Mouse (Mus musculus) lung, embryonic 14.5 days (tissue): ENCODE results near the gene Ptrh2. TPM values are rescaled to one million over a fixed set of nuclear protein-coding genes. Genes with fewer than 3 reads are reported as not detected.

Source experiments
- ATAC-seq: fragments of 200-750 bp; cut with Nextera tagmentation; 2 replicates; pipeline ENCODE4 v1.8.0; 2017; ENCODE audit warnings: mild to moderate bottlenecking, moderate TSS enrichment, moderate library complexity; ENCODE audit not compliant: insufficient read depth
- DNase-seq: peaks from one replicate; pipeline ENCODE4 v3.0.0-alpha.2; 2015
- H3K27ac ChIP-seq: fragments of 300-500 bp; sonication (generic); 2 replicates; pipeline ENCODE4 v1.5.1; 2014; ENCODE audit warnings: low read depth, mild to moderate bottlenecking, moderate library complexity
- H3K27me3 ChIP-seq: fragments of 300-500 bp; sonication (generic); 2 replicates; pipeline ENCODE4 v1.6.1; 2014; ENCODE audit warnings: low read length, control low read depth; ENCODE audit not compliant: insufficient read depth
- H3K36me3 ChIP-seq: fragments of 300-500 bp; sonication (generic); 2 replicates; pipeline ENCODE4 v1.6.1; 2014; ENCODE audit warnings: control low read depth; ENCODE audit not compliant: insufficient read depth
- H3K4me1 ChIP-seq: fragments of 300-500 bp; sonication (generic); 2 replicates; pipeline ENCODE4 v1.6.1; 2014; ENCODE audit warnings: antibody characterized with exemption, control low read depth; ENCODE audit not compliant: insufficient read depth
- H3K4me2 ChIP-seq: fragments of 300-500 bp; sonication (generic); 2 replicates; pipeline ENCODE4 v1.6.1; 2014; ENCODE audit warnings: mild to moderate bottlenecking
- H3K4me3 ChIP-seq: fragments of 300-500 bp; sonication (generic); 2 replicates; pipeline ENCODE4 v1.5.1; 2014; ENCODE audit warnings: low read depth, low read length
- H3K9ac ChIP-seq: fragments of 300-500 bp; sonication (generic); 2 replicates; pipeline ENCODE4 v1.6.1; 2014
- H3K9me3 ChIP-seq: fragments of 300-500 bp; sonication (generic); 2 replicates; pipeline ENCODE4 v1.6.1; 2016; ENCODE audit warnings: low read depth, low read length, control low read depth
- CTCF ChIP-seq: IDR thresholded peaks from 2 replicates; pipeline ENCODE4 v1.5.1; 2016; ENCODE audit warnings: antibody characterized with exemption, low read depth
- WGBS: fragments of 180-500 bp; shearing (Covaris S2); extraction: QIAGEN DNeasy Blood & Tissue Kit; methylation state at CpG from one replicate; pipeline ENCODE4 v1.1.7; 2014; 5-methylcytosine and 5-hydroxymethylcytosine counted together
- polyA plus RNA-seq: library from polyadenylated mRNA; unstranded; fragments of >200 nt; fragmentation: Nextera tagmentation; extraction: Ambion mirVana; gene quantifications from 2 replicates; pipeline ENCODE4 v1.2.1, GENCODE M21; 2014

The Ptrh2 gene
- polyA plus RNA-seq, 1 experiment from 2014 or later, result 36.8 TPM

DNA sequence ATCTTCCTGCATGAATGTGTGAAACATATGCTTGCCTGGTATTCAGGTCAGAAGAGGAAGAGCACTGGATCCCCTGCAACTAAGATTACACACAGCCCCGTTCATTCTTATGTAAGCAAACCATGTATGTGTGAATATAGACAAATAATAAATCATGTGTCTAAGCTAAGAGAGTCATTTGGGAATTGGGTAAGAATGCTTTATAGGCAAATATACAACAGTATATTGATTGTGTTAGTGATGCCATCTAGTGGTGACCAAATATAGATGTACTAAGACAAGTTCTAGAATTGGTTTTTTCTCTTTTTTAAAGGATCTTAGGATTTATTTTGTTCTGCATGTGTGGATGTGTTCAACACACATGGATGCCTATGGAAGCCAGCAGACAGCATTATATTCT, 28.1 kb upstream of the Ptrh2 start:
- peak; percentile 80 for DNase-seq
- peak; percentile 61 for TF ChIP-seq CTCF
- ATAC-seq, result no peak

GRCm38 (mm10) chr11:86656849-86657567, 26.8 kb upstream of the Ptrh2 start:
- ATAC-seq (no peak), DNase-seq (no peak)
- Histone ChIP-seq H3K36me3 (peaks cover 28% of the 10 kb centered on the region), H3K4me1 (no peaks in the 10 kb centered on the region), H3K27ac (no peak overlapping the region), H3K27me3 (no peaks in the 10 kb centered on the region), H3K4me2 (no peak overlapping the region), H3K4me3 (no peak overlapping the region), H3K9me3 (no peaks in the 10 kb centered on the region), H3K9ac (no peak overlapping the region)
- 79% methylated on average over 4 of the region's 4 CpGs for WGBS
- no peak for TF ChIP-seq CTCF

More for the DNA sequence above, 28.1 kb upstream of the Ptrh2 start:
- Histone ChIP-seq H3K4me3 (no peak overlapping the region), H3K9ac (no peak overlapping the region), H3K27ac (no peak overlapping the region), H3K36me3 (peaks cover 15% of the 10 kb centered on the region), H3K27me3 (no peaks in the 10 kb centered on the region), H3K4me1 (no peaks in the 10 kb centered on the region), H3K9me3 (no peaks in the 10 kb centered on the region), H3K4me2 (no peak overlapping the region)
- 16% methylated on average over 1 of the region's 1 CpGs for WGBS

DNA sequence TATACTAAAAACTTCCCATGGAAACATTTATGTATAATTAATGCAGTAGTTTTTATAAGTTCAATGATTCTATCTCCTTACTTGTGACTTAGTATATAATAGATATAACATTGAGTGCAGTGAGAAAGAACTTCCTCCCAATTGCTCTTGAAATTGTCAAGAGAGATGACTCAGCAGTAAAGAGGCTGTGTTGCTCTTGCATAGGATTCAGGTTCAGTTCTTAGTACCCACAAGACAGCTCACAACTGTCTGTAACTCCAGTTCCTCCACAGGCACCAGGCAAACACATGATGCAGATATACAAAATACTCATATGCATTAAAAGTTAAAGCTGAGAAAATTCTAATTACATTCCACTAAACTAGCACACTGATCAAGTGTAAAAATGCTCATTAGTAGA, 25.9 kb upstream of the Ptrh2 start:
- no peak for TF ChIP-seq CTCF
- Histone ChIP-seq H3K4me3 (no peak overlapping the region), H3K4me2 (no peak overlapping the region), H3K27ac (no peak overlapping the region), H3K9me3 (no peaks in the 10 kb centered on the region), H3K36me3 (peaks cover 34% of the 10 kb centered on the region), H3K9ac (no peak overlapping the region), H3K4me1 (no peaks in the 10 kb centered on the region), H3K27me3 (no peaks in the 10 kb centered on the region)
- DNase-seq (no peak), ATAC-seq (no peak)

DNA sequence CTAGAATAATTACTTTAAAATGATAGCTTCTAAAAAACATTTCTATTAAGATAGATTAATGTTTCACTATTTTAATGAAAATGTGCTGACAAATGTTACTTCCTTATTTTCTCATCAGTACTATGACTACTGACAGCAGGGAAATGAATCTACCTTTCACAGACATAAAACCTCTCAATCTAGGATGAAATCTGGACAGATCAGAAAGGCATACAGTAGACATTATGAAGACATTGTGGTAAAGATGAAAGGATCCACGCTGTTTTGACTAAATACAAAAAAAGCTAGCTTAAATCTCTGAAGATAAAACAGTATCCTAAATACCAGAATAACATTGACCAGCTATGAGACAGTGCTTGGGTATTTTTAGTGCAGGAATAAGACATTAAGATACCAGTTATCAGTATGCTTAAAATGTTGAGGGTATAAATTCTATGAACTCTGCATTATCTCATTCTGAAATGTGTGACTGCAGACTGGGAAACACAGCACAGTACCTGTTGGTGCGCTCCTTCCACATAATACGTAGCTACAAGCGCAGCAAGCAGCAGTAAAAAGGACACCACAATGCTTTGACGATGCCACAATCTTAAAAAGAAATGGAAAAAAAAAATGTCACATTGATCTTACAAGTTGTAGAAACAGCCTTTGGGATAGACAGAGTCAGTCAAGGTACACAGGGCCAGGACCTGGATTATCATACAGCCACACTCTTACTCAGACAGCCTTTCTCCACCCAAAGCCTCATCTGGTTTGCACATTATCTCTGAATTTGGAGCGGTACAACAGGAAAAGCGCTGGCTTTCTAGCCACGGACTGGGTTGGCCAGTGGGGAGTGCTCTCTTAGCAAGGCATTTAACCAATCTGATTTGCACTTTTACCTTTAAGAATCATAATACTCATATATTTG, 20.5 kb upstream of the Ptrh2 start:
- WGBS, result 90% methylated on average over 8 of the region's 8 CpGs
- TF ChIP-seq CTCF, result no peak
- ATAC-seq (no peak), DNase-seq (no peak)
- H3K9ac ChIP-seq, result no peak overlapping the region
- H3K4me2 ChIP-seq, result no peak overlapping the region
- peaks cover 57% of the 10 kb centered on the region for H3K36me3 ChIP-seq
- H3K27me3 ChIP-seq, result no peaks in the 10 kb centered on the region
- H3K27ac ChIP-seq, result no peak overlapping the region
- H3K4me3 ChIP-seq, result no peak overlapping the region
- no peaks in the 10 kb centered on the region for H3K4me1 ChIP-seq
- H3K9me3 ChIP-seq, result no peaks in the 10 kb centered on the region

GRCm38 (mm10) chr11:86663977-86664376, 19.8 kb upstream of the Ptrh2 start:
- DNase-seq (no peak), ATAC-seq (no peak)
- H3K4me3 ChIP-seq, result no peak overlapping the region
- no peak overlapping the region for H3K27ac ChIP-seq
- H3K27me3 ChIP-seq, result no peaks in the 10 kb centered on the region
- H3K9me3 ChIP-seq, result no peaks in the 10 kb centered on the region
- peaks cover 51% of the 10 kb centered on the region for H3K36me3 ChIP-seq
- no peak overlapping the region for H3K4me2 ChIP-seq
- H3K9ac ChIP-seq, result no peak overlapping the region
- H3K4me1 ChIP-seq, result no peaks in the 10 kb centered on the region
- TF ChIP-seq CTCF, result no peak

- no peak overlapping the region for H3K4me2 ChIP-seq
Observed at GRCm38 (mm10) chr11:86664406-86664805, 19.4 kb upstream of the Ptrh2 start.

DNA sequence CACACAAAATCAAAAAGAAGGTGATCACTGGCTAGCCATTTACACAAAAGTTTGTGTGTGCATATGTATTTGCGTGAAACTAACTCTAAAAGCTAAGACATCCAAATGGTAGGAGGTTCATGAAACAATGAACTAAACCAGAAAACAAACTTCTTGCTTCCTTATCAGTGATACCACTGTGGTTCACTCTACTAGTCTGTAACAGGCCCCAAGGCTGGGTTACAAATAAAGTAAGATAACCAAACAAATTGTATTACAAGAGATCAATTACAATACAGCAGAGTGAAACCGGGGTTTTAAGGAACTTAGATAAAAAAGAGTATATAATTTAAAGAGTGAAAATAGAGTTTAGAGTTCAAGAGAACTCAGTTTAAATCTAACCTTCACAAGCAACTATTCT, 16.2 kb upstream of the Ptrh2 start:
- Histone ChIP-seq H3K27ac (no peak overlapping the region), H3K4me1 (no peaks in the 10 kb centered on the region), H3K27me3 (no peaks in the 10 kb centered on the region), H3K4me3 (no peak overlapping the region), H3K36me3 (peaks cover 25% of the 10 kb centered on the region), H3K4me2 (no peak overlapping the region), H3K9ac (no peak overlapping the region), H3K9me3 (no peaks in the 10 kb centered on the region)
- 81% methylated on average over 2 of the region's 2 CpGs for WGBS
- no peak for TF ChIP-seq CTCF
- DNase-seq (no peak), ATAC-seq (no peak)

More at GRCm38 (mm10) chr11:86664406-86664805, 19.4 kb upstream of the Ptrh2 start:
- no peak for DNase-seq
- WGBS, result 83% methylated on average over 3 of the region's 3 CpGs
- no peak for ATAC-seq
- Histone ChIP-seq H3K27ac (no peak overlapping the region), H3K4me3 (no peak overlapping the region), H3K9ac (no peak overlapping the region), H3K27me3 (no peaks in the 10 kb centered on the region), H3K4me1 (no peaks in the 10 kb centered on the region), H3K36me3 (peaks cover 46% of the 10 kb centered on the region), H3K9me3 (no peaks in the 10 kb centered on the region)
- no peak for TF ChIP-seq CTCF
